Mouse (Mus musculus): ENCODE measurements around the gene Pear1.

Pear1 gene

DNA sequence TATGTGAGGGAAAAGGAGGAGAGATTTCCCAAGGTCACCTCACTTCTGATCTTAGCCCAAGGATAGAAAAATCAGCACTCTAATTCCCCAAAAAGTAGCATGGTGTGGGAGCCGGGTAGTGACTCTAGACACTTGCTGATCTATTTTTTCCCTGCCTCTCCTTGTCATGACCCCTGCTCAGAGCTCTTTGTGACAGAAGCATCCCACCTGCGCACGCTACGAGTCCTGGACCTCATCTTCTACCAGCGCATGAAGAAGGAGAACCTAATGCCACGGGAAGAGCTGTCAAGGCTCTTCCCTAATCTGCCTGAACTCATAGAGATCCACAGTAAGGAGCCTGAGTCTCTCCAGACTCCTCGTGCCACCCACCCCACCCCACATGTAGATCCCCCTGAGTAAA lies 97.9 kb downstream of the Pear1 start:
- no peak for DNase-seq (ENCODE audit: low spot score in 2 of 2)

DNA sequence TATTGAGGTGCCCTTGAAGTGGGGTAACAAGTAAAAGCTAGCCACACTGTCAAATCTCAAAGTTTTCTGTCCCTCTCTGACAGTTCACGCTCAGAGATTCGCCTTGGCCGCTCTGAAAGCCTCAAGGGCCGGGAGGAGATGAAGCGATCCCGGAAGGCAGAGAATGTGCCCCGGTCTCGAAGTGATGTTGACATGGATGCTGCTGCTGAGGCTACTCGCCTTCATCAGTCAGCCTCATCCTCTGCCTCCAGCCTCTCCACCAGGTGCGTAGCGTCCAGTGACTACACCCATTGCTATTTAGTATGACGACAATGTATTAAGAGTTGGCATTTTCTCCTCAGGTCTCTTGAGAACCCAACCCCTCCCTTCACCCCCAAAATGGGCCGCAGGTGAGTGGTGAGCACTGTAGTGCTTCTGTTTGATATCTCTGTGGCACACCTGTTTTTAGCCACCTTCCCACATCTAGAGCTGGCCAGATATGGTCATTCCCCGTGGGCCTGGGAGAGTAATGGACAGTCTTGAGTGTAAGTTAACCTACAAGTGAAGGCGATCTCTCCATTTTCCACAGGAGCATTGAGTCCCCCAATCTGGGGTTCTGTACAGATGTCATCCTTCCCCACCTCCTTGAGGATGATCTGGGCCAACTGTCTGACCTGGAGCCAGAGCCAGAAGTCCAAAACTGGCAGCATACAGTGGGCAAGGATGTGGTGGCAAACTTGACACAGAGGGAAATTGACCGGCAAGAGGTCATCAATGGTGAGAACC lies 98.5 kb downstream of the Pear1 start:
- no peak for DNase-seq (ENCODE audit: low spot score in 2 of 2)

GRCm38 (mm10) chr3:87724556-87724955 lies 99.5 kb downstream of the Pear1 start:
- no peak for DNase-seq (ENCODE audit: low spot score in 2 of 2)

DNA sequence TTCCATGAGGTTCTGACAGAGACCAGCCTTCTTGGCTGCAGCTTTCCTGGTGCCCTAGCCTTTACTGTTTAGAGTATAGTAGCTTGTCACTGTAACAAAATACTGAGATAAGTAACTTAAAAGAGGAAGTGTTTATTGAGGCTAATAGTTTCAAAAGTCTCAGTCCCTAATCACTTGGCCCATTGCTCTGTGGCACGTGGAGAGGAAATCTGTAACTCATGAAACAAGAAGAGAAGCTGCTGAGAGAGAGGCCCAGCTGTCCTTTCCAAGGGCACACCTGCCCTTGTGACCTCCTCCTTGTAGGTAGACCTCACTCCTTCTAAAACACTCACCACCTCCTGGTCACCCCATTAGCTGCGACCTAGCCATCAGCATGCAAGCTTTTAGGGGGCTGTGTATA lies 105.6 kb downstream of the Pear1 start:
- DNase-seq (ENCODE audit: low spot score in 2 of 2) = no peak

Data from frontal cortex, postnatal 14 days (tissue).